Mouse (Mus musculus) forebrain, embryonic 15.5 days (tissue): ENCODE measurements around the gene Akap13. TPM values are rescaled to one million over a fixed set of nuclear protein-coding genes. Genes with fewer than 3 reads are reported as not detected.

ENCODE experiments used
- ATAC-seq: fragments of 200-750 bp; cut with Nextera tagmentation; replicated peaks from 2 replicates; pipeline ENCODE4 v1.8.0; 2017; ENCODE audit warnings: mild to moderate bottlenecking, moderate TSS enrichment, moderate library complexity
- H3K27ac ChIP-seq: fragments of 300-500 bp; sonication (generic); replicated peaks from 2 replicates; pipeline ENCODE4 v1.5.1; 2015; ENCODE audit warnings: mild to moderate bottlenecking, inconsistent platforms
- H3K27me3 ChIP-seq: fragments of 300-500 bp; sonication (generic); 2 replicates; pipeline ENCODE4 v1.6.1; 2015; ENCODE audit warnings: inconsistent platforms
- H3K36me3 ChIP-seq: fragments of 300-500 bp; sonication (generic); 2 replicates; pipeline ENCODE4 v1.6.1; 2015; ENCODE audit warnings: mild to moderate bottlenecking, inconsistent platforms
- H3K4me1 ChIP-seq: fragments of 300-500 bp; sonication (generic); 2 replicates; pipeline ENCODE4 v1.6.1; 2015; ENCODE audit warnings: inconsistent platforms
- H3K4me2 ChIP-seq: fragments of 300-500 bp; sonication (generic); replicated peaks from 2 replicates; pipeline ENCODE4 v1.6.1; 2015; ENCODE audit warnings: mild to moderate bottlenecking, inconsistent platforms
- H3K4me3 ChIP-seq: fragments of 300-500 bp; sonication (generic); 2 replicates; pipeline ENCODE4 v1.5.1; 2015; ENCODE audit warnings: mild to moderate bottlenecking, inconsistent platforms
- H3K9ac ChIP-seq: fragments of 300-500 bp; sonication (generic); replicated peaks from 2 replicates; pipeline ENCODE4 v1.6.1; 2015; ENCODE audit warnings: mild to moderate bottlenecking, inconsistent platforms
- H3K9me3 ChIP-seq: fragments of 300-500 bp; sonication (generic); 2 replicates; pipeline ENCODE4 v1.6.1; 2016; ENCODE audit warnings: inconsistent platforms
- WGBS: fragments of 180-500 bp; shearing (Covaris S2); methylation state at CpG from one replicate; pipeline ENCODE4 v1.1.7; 2015; ENCODE audit warnings: mixed read lengths; 5-methylcytosine and 5-hydroxymethylcytosine counted together
- polyA plus RNA-seq: library from polyadenylated mRNA; unstranded; fragments of >200 nt; fragmentation: Nextera tagmentation; extraction: Ambion mirVana; gene quantifications from 2 replicates; pipeline ENCODE4 v1.2.1, GENCODE M21; 2015

Akap13 gene
- polyA plus RNA-seq, 1 experiment from 2014 or later: 13.3 TPM

DNA sequence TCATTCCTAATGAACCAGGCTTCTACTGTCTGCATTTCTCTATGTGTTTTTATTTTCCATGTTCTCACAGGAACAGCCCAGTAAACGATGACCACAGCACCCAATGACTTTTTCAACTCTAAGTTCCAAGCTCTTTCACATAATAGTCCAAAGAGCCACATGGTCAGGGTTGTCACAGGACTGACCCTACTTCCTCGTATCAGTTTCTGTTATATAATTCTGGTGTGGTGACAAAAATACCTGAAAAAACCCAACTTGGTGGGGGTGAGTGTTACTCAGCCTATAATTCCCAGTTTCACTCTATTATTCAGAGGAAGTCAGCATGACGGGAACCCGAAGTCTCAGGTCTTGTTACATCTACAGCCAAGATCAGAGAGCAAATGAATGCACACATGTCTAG lies 45.5 kb downstream of the Akap13 start:
- no peak overlapping the region for H3K4me3 ChIP-seq
- H3K27ac ChIP-seq: no peak overlapping the region
- H3K9me3 ChIP-seq: no peaks in the 10 kb centered on the region
- H3K4me2 ChIP-seq: no peak overlapping the region
- no peak overlapping the region for H3K9ac ChIP-seq
- no peak for ATAC-seq
- WGBS: 89% methylated on average over 4 of the region's 4 CpGs
- no peaks in the 10 kb centered on the region for H3K27me3 ChIP-seq
- no peaks in the 10 kb centered on the region for H3K4me1 ChIP-seq
- no peaks in the 10 kb centered on the region for H3K36me3 ChIP-seq

DNA sequence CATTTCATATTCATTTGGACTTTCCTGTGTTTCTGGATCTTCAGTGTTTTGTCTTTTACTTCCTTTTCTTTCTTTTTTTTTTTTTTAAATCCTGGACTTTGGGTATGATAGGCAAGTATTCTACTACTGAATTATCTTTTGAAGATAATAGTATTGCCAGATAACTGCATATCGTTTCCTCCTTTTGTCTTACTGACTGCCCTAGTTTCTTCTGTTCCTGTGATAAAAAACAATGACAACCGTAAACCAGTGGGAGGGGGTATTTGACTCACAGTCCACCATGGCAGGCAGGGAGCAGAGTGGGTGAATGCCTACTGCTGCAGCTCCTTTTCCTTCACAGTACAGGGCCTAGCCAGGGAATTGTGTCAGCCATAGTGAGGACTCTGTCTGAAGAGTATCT lies 49.2 kb downstream of the Akap13 start:
- no peak for ATAC-seq
- H3K4me2 ChIP-seq: no peak overlapping the region
- 70% methylated on average over 2 of the region's 2 CpGs for WGBS

GRCm38 (mm10) chr7:75506628-75507027 lies 51.3 kb downstream of the Akap13 start:
- Histone ChIP-seq H3K9ac (no peak overlapping the region), H3K4me1 (no peaks in the 10 kb centered on the region), H3K4me3 (no peak overlapping the region), H3K27me3 (no peaks in the 10 kb centered on the region), H3K36me3 (no peaks in the 10 kb centered on the region), H3K27ac (no peak overlapping the region), H3K9me3 (no peaks in the 10 kb centered on the region), H3K4me2 (no peak overlapping the region)
- WGBS: 92% methylated on average over 4 of the region's 4 CpGs
- no peak for ATAC-seq

More for the DNA sequence above, 49.2 kb downstream of the Akap13 start:
- Histone ChIP-seq H3K4me3 (no peak overlapping the region), H3K36me3 (no peaks in the 10 kb centered on the region), H3K27me3 (no peaks in the 10 kb centered on the region), H3K4me1 (no peaks in the 10 kb centered on the region), H3K27ac (no peak overlapping the region), H3K9me3 (no peaks in the 10 kb centered on the region), H3K9ac (no peak overlapping the region)

GRCm38 (mm10) chr7:75509085-75509873 lies 53.9 kb downstream of the Akap13 start:
- H3K9me3 ChIP-seq: no peaks in the 10 kb centered on the region
- H3K4me3 ChIP-seq: no peak overlapping the region
- no peak overlapping the region for H3K4me2 ChIP-seq
- no peak for ATAC-seq
- no peaks in the 10 kb centered on the region for H3K27me3 ChIP-seq
- H3K9ac ChIP-seq: no peak overlapping the region
- WGBS: 67% methylated on average over 5 of the region's 5 CpGs
- no peaks in the 10 kb centered on the region for H3K36me3 ChIP-seq
- no peak overlapping the region for H3K27ac ChIP-seq
- no peaks in the 10 kb centered on the region for H3K4me1 ChIP-seq

- Histone ChIP-seq H3K4me2 (no peak overlapping the region), H3K4me3 (no peak overlapping the region), H3K36me3 (no peaks in the 10 kb centered on the region), H3K27ac (no peak overlapping the region), H3K4me1 (no peaks in the 10 kb centered on the region), H3K9ac (no peak overlapping the region), H3K27me3 (no peaks in the 10 kb centered on the region), H3K9me3 (no peaks in the 10 kb centered on the region)
- no peak for ATAC-seq
- WGBS: 88% methylated on average over 6 of the region's 6 CpGs
Observed at GRCm38 (mm10) chr7:75515472-75515871, 60.1 kb downstream of the Akap13 start.

- Histone ChIP-seq H3K4me1 (no peaks in the 10 kb centered on the region), H3K4me2 (no peak overlapping the region), H3K9ac (no peak overlapping the region), H3K27ac (no peak overlapping the region), H3K4me3 (no peak overlapping the region), H3K27me3 (no peaks in the 10 kb centered on the region), H3K36me3 (no peaks in the 10 kb centered on the region), H3K9me3 (no peaks in the 10 kb centered on the region)
- no peak for ATAC-seq
- 83% methylated on average over 14 of the region's 14 CpGs for WGBS
Observed at GRCm38 (mm10) chr7:75516716-75517619, 61.6 kb downstream of the Akap13 start.

DNA sequence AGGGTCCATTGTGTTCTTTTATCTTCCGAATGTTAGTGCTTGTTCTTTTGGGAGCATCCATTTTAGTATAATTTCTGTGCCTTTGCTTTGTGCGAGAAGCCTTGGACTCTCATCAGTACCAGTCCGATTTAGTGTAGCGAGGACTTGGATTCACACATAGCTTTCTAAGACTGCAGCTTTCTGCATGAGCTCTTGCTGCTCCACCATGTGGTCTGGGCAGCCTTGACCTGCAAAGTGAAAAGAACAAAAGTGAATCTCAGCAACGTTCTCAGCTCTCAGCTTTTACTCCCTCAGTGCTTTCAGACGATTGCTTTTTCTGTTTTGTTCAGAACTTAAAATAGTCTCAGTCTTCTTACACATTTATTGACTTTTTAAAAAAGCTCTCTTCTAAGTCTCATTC lies 65.2 kb downstream of the Akap13 start:
- WGBS: 51% methylated on average over 6 of the region's 6 CpGs
- H3K27ac ChIP-seq: no peak overlapping the region
- H3K27me3 ChIP-seq: no peaks in the 10 kb centered on the region
- H3K9ac ChIP-seq: no peak overlapping the region
- H3K9me3 ChIP-seq: no peaks in the 10 kb centered on the region
- no peak overlapping the region for H3K4me2 ChIP-seq
- H3K36me3 ChIP-seq: no peaks in the 10 kb centered on the region
- no peak overlapping the region for H3K4me3 ChIP-seq
- no peaks in the 10 kb centered on the region for H3K4me1 ChIP-seq
- no peak for ATAC-seq

DNA sequence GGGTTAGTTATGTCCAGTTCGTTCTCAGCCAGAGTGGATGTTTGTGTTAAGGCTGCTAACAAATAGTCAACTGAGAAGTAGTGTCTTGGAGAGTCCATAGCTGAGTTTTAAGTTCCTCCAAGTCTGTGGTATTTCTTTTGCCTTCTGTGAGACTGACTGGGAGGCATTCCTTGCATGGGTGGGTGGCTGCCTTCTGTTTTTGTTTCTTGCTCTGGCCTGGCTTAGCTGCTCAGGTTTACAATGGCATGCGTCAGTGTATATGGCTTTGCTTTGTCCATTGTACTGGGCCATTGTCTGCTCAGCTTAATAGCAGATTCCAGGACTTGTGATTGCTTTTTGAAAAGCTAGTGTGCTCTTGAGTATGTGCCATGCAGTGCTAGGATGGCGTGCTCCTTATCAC lies 65.9 kb downstream of the Akap13 start:
- ATAC-seq: no peak
- no peak overlapping the region for H3K9ac ChIP-seq
- 31% methylated on average over 3 of the region's 3 CpGs for WGBS
- no peaks in the 10 kb centered on the region for H3K27me3 ChIP-seq
- H3K9me3 ChIP-seq: no peaks in the 10 kb centered on the region
- H3K4me3 ChIP-seq: no peak overlapping the region
- no peak overlapping the region for H3K4me2 ChIP-seq
- no peaks in the 10 kb centered on the region for H3K4me1 ChIP-seq
- H3K36me3 ChIP-seq: no peaks in the 10 kb centered on the region
- H3K27ac ChIP-seq: no peak overlapping the region

GRCm38 (mm10) chr7:75522226-75522625 lies 66.9 kb downstream of the Akap13 start:
- Histone ChIP-seq H3K9me3 (no peaks in the 10 kb centered on the region), H3K27me3 (no peaks in the 10 kb centered on the region), H3K4me3 (no peak overlapping the region), H3K27ac (no peak overlapping the region), H3K36me3 (no peaks in the 10 kb centered on the region), H3K9ac (no peak overlapping the region), H3K4me2 (no peak overlapping the region), H3K4me1 (no peaks in the 10 kb centered on the region)
- ATAC-seq: no peak
- WGBS: 82% methylated on average over 3 of the region's 3 CpGs

DNA sequence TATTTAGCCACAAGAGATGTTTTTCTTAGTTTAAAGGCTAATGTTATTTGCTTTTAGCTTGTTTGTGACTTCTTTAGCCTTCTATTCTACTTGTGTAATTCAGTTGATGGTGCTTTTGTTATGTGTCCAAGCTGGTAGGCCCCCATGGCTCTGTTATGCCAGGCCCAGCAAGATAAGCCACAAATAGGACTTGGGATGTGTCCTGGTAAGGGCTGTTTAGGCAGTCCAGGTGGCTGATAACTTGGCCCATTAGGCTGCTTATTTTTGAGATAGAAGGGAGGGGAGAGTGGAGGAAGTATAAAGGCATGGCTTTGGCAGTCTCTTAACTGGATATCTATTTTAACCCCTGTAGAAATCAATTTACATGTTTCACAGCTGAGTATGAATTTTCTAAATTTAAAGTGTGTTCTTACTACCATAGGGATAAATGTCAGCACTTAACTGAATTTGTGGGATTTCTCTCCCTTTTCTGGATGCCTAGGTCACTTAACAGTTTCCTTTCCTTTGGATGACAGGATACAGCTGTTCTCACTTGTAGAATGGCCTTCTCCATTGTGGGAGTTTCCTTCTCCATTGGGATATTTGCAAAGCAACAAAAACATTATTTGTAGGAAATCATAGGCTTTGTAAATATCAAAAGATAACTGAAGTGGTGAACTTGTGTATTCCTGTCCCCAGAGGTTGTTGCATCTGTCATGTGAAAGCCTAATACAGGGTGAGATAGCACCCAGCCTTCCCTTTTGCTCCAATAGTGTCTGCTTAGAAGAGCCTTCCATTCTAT lies 69.6 kb downstream of the Akap13 start:
- Histone ChIP-seq H3K4me1 (no peaks in the 10 kb centered on the region), H3K4me3 (no peak overlapping the region), H3K27ac (no peak overlapping the region), H3K9me3 (no peaks in the 10 kb centered on the region), H3K9ac (no peak overlapping the region), H3K27me3 (no peaks in the 10 kb centered on the region), H3K4me2 (no peak overlapping the region), H3K36me3 (no peaks in the 10 kb centered on the region)
- no peak for ATAC-seq

GRCm38 (mm10) chr7:75525716-75526401 lies 70.5 kb downstream of the Akap13 start:
- H3K9ac ChIP-seq: no peak overlapping the region
- ATAC-seq: no peak
- no peaks in the 10 kb centered on the region for H3K27me3 ChIP-seq
- H3K27ac ChIP-seq: no peak overlapping the region
- no peaks in the 10 kb centered on the region for H3K9me3 ChIP-seq
- H3K36me3 ChIP-seq: no peaks in the 10 kb centered on the region
- H3K4me1 ChIP-seq: no peaks in the 10 kb centered on the region
- WGBS: 84% methylated on average over 4 of the region's 4 CpGs
- no peak overlapping the region for H3K4me3 ChIP-seq
- no peak overlapping the region for H3K4me2 ChIP-seq
